Mouse (Mus musculus) thymus, postnatal 4 days (tissue): ENCODE results near the gene Wdr59.
"Not testable (repeated sequence)": the region's sequence is repeated elsewhere in the genome, so short reads cannot be mapped to it uniquely, and the experiment has no call there.

Source experiments
- DNase-seq: peaks from one replicate; pipeline ENCODE4 v3.0.0; 2021

Gene Wdr59

GRCm38 (mm10) chr8:111536978-111537764 lies 15.3 kb upstream of the Wdr59 start:
- DNase-seq = peak; percentile 83

- peak; percentile 86 for DNase-seq
These were observed 14.4 kb upstream of the Wdr59 start, which contains the start of gene Znrf1 for GRCm38 (mm10) chr8:111536031-111536977. Gene Znrf1 (plus strand): TSS chr8:111536097.

GRCm38 (mm10) chr8:111535491-111535890 lies 13.6 kb upstream of the Wdr59 start:
- DNase-seq = no peak

GRCm38 (mm10) chr8:111533503-111533902 lies 11.6 kb upstream of the Wdr59 start:
- no peak for DNase-seq

GRCm38 (mm10) chr8:111531621-111532020 lies 9.7 kb upstream of the Wdr59 start:
- DNase-seq = no peak

GRCm38 (mm10) chr8:111531191-111531590 lies 9.3 kb upstream of the Wdr59 start:
- no peak for DNase-seq

- no peak for DNase-seq
These were observed 6.2 kb upstream of the Wdr59 start for GRCm38 (mm10) chr8:111528071-111528470.

GRCm38 (mm10) chr8:111527149-111527548 lies 5.3 kb upstream of the Wdr59 start:
- peak; percentile 48 for DNase-seq

- no peak for DNase-seq
These were observed 4.6 kb upstream of the Wdr59 start for GRCm38 (mm10) chr8:111526403-111527024.

GRCm38 (mm10) chr8:111517466-111517865 lies 4.4 kb downstream of the Wdr59 start:
- DNase-seq = no peak

GRCm38 (mm10) chr8:111516451-111517035 lies 5.3 kb downstream of the Wdr59 start:
- no peak for DNase-seq

- no peak for DNase-seq
These were observed 8.4 kb downstream of the Wdr59 start for GRCm38 (mm10) chr8:111513446-111513845.

GRCm38 (mm10) chr8:111512941-111513340 lies 9.0 kb downstream of the Wdr59 start:
- DNase-seq = no peak

- no peak for DNase-seq
These were observed 11.5 kb downstream of the Wdr59 start for GRCm38 (mm10) chr8:111510401-111510800.

- no peak for DNase-seq
These were observed 12.6 kb downstream of the Wdr59 start for GRCm38 (mm10) chr8:111509278-111509677.

GRCm38 (mm10) chr8:111508566-111508965 lies 13.3 kb downstream of the Wdr59 start:
- no peak for DNase-seq

- DNase-seq = no peak
These were observed 20.0 kb downstream of the Wdr59 start for GRCm38 (mm10) chr8:111501724-111502464.

- DNase-seq = not testable (repeated sequence)
These were observed 23.6 kb downstream of the Wdr59 start for GRCm38 (mm10) chr8:111498249-111498648.

GRCm38 (mm10) chr8:111496326-111496725 lies 25.6 kb downstream of the Wdr59 start:
- no peak for DNase-seq

- no peak for DNase-seq
These were observed 28.7 kb downstream of the Wdr59 start for GRCm38 (mm10) chr8:111493176-111493575.

- DNase-seq = no peak
These were observed 29.4 kb downstream of the Wdr59 start for GRCm38 (mm10) chr8:111492508-111492907.

- no peak for DNase-seq
These were observed 30.7 kb downstream of the Wdr59 start for GRCm38 (mm10) chr8:111491191-111491590.
